Mouse (Mus musculus): ENCODE measurements around the gene Fbxo31.
"Not testable (repeated sequence)": the region's sequence is repeated elsewhere in the genome, so short reads cannot be mapped to it uniquely, and the experiment has no call there.

The Fbxo31 gene

DNA sequence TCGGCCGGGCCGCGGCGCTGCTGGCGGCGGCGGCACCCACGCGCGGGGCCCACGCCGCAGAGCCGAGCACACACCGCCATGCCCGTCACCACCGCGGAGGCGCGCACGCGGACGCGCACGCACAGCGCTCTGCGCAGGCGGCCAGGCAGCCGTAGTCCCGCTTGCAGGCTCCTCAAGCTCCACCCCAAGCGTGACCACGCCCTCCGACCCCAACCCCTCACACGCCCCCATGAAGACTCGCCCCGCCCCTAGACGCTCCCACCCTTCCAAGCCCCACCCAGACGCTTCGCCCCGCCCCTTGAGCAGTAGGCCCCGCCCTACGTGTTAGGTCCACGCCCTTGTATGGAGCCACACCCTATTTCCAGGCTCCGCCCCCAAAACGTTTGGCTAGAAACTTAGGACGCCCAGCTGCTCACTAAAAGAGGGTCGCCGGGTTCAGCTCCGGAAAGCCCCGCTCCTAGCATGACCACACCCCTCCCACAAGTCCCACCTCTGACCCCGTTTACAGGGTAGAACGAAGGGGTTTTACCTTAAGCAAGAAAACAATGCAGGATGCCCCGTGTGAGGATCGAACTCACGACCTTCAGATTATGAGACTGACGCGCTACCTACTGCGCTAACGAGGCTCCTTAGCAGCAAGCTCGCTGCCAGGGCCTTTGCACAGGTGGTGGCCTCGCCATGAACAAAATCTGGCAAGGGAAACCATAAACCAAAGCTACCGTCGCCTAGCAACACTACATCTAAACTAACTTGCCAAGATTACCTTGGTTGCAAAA is at the start of gene Fbxo31:
Gene Fbxo31 (minus strand): TSS at position 131 of the 776 bp plus-strand sequence.
- DNase-seq: peak; percentile 91

DNA sequence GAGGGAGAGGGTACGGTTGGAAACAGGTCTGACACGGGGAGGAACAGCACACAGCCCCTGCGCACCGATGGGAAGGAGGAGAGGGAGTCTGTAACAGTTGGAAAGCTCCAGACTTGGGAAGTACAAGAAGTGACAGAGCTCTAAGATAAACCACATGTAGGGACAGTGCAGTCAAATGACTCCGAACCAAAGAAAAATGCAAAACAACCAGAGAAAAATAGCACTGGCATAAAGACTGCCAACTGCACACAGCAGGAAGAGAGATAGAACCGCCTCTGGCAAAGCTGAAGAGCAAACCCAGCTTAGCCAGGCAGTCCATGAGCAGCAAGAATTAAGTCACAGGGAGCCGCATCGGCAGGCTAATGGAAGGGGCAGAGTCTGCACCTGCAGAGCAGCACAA is 44.4 kb upstream of the Fbxo31 start:
- DNase-seq: no peak

- no peak for DNase-seq
Observed at GRCm38 (mm10) chr8:121621879-121622278, 43.3 kb upstream of the Fbxo31 start.

DNA sequence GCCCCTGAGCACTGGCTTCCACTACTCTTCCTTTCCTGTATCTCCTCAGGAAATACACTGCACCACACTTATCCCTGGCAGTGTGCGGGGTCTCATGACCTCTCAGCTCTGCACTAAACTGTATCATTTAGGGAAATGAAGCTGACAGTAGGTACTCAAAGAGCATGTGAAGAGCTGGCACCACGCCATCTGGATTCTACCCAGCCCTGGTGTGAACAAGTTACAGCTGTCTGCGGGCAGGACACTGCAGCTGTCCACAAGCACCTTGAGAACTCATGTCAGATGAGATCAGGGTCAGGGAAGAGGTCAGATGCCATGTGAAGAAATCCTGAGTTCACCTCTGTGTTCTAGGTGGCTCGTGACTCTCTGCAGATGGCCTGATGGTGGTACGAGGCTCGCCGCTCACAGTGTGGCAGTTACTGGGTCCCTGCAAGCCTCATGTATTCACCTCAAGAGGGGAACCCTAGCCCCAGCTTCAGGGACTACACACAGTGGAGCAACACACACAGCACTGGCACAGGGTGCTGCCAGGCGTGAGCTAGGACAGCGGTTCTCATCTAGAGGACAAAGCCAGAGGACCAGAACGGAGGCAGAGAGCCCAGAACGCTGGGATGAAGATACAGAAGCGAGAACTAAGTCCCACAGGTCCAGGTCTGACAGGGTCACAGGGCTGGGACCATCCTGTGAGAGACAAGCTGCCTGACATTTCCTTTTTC is 42.4 kb upstream of the Fbxo31 start:
- peak; percentile 49 for DNase-seq

- no peak for DNase-seq
Observed at GRCm38 (mm10) chr8:121619401-121619995, 40.9 kb upstream of the Fbxo31 start.

GRCm38 (mm10) chr8:121613419-121613818 is 34.8 kb upstream of the Fbxo31 start:
- DNase-seq: no peak

- DNase-seq: no peak
Observed at GRCm38 (mm10) chr8:121609916-121610315, 31.3 kb upstream of the Fbxo31 start.

DNA sequence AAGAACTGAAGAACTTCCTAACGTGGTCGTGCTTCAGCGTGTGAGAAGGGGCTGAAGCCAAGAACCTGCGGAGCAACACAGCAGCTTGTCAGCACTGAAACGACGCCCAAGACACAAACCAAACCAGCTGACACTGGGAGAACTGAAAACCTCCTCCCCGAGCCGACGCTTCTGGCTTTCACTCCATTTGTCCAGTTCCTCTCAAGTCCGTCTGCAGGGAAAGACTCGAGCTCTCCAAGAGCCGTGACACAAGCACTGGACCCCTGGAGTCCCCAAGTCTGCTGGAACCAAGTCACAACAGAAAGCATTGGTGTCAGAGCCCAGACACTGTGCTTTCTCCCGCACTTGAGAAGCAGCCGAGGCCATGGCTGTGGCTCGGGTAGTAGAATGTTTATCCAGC is 30.6 kb upstream of the Fbxo31 start:
- no peak for DNase-seq

- no peak for DNase-seq
Observed at GRCm38 (mm10) chr8:121607661-121608060, 29.1 kb upstream of the Fbxo31 start.

GRCm38 (mm10) chr8:121603801-121604200 is 25.2 kb upstream of the Fbxo31 start:
- DNase-seq: no peak

GRCm38 (mm10) chr8:121602860-121603259 is 24.3 kb upstream of the Fbxo31 start:
- peak; percentile 62 for DNase-seq

DNA sequence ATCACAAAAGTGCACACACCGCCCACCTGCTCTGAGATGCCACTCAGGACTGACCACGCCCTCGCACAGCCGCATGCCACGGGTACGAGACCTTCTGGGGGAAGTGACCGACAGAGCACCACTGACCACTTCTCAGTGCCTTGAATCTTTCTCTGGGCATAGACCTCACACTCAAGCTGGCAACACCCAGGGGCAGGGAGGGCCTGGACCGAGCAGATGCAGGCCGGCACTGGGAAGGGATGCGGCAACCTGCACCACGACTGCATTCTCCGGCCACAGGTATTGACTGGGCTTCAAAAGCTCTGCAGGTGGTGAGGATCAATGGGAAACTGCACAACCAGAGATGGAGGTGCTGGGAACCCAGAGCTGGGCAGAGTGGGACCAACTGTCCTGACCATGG is 23.8 kb upstream of the Fbxo31 start:
- no peak for DNase-seq

DNA sequence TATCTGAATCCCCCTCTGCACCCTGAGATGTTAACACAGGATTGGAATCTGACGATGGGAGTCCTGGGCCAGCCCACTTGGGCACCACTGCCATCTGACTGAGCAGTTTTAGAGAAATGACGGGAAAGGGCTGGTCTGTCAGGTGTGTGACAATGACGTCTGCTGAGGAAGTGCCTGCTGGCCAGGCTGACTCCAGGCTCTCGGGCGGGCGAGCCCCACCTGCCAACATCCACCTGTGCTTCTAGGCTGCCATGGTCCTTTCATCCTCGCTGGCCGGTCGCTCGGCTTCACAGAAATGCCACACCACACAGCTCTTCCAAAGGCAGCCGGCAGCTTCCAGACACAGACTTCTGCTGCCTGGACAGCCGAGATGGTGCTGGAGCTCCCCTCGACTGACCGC is 21.2 kb upstream of the Fbxo31 start:
- DNase-seq: no peak

DNA sequence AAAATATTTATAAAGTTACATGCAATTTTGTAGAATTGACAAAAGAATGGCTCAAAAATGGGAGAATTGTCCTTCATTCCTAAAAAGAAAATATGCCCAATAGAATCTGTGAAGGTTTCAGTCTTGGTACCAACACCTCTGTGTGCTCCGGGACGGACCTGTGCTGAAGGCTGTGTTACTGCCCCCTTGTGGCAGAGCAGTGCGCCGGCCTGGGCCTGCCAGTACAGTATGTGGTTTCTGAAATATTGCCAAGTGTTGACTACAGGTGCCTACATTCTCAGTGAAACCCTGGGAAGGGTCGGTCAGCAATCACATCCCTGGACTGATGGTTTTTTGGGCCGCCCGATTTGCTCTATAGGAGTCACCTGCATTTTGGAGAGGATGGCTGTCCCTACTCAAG is 20.3 kb upstream of the Fbxo31 start:
- DNase-seq: peak; percentile 78

DNA sequence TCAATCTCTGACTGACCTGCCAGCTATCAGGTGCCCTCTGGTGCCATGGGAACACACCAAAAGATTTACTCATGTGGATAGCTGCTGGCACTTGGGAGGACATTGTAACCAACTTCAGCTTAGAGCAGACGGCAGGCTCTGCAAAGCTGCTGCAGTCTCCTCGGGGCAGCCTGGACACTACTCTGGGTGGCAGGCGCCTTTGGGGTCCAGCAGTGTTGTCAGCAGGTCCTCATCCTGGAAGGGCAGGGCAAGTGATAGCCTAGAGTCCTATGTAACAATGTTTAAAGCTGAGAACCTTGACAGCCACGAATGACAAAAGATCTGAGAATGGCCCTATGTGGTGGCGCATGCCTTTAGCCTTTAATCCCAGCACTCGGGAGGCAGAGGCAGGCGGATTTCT is 19.6 kb upstream of the Fbxo31 start:
- no peak for DNase-seq

- DNase-seq: not testable (repeated sequence)
Observed at GRCm38 (mm10) chr8:121597492-121597891, 18.9 kb upstream of the Fbxo31 start.

GRCm38 (mm10) chr8:121593983-121594382 is 15.4 kb upstream of the Fbxo31 start:
- DNase-seq: no peak

- DNase-seq: no peak
Observed at GRCm38 (mm10) chr8:121593293-121593692, 14.7 kb upstream of the Fbxo31 start.

DNA sequence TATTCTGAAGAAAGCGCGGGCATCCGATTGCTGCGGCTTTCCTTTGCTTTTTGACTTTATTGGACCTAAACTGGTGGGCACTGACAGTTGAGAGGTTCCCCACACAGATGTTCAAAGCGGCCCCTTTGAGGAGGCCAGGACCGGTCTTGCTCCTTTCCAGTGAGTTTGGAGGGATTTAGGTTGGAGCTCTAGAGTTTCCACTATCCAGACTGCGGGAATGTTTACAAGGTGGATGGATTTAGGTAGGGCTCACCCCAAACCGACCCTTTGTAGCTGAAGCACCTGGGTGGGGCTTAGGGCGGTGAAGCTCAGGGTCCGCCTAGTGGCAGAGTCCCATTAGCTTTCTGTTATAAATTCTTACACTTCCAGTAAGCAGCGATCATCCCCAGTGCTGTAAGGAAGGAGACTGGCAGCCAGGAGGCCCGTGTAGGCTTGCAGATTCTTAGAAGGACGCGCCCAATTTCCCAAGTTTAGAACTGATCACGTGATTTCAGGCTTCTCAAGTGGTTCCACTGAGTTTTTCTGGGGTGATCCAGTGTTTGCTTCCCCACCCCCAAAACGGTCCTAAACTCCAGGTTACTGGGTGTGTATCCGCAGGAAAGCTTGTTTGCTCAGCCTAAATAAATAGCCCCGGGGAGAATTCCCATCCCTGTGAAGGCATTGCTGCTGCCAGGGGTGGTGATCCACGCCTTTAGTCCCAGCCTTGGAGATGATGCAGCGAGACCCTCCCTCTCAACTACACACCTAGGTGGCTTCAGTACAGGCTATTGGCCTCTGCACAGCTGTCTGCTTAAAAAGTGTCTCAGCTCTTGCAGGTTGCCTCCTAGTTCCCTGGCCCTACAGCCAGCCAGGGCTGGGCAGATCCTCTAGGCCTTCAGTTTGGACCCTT is 12.8 kb upstream of the Fbxo31 start:
- no peak for DNase-seq

- DNase-seq: peak; percentile 95
Observed at GRCm38 (mm10) chr8:121590203-121591177, 11.9 kb upstream of the Fbxo31 start, which contains the start of gene Map1lc3b. Gene Map1lc3b (plus strand): TSS chr8:121590361.

DNA sequence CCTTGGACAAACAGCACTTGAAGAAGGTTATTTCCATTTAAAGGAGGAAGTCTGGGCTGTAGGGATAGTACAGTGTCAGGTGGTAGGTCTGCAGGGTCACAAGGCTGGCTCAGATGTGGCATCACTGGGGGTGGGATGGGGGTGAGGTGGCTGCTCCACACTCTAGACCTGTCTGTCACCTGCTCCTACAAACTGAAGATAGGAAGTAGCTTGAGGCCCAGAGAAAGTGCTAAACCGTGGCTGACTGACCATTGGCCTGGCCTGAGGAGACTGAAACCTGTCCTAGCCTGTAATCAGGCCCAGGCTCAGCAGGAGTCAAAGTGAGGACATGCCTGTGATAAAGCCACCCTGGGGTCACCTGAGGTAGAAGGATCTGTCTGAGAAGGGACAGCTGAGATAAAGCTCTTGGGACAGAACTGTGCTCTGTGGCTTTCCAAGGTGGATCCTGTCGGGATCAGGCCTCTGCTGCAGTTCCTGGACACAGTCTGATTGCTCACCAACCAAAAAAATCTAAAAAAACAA is 10.7 kb upstream of the Fbxo31 start:
- no peak for DNase-seq

Data from right cerebral cortex, postnatal 4 days (tissue).